Mouse (Mus musculus) thymus, postnatal 14 days (tissue): Measurements from ENCODE around the gene Cnnm3.

Experiments
- DNase-seq: peaks from one replicate; pipeline ENCODE4 v3.0.0; 2021

Gene Cnnm3

DNA sequence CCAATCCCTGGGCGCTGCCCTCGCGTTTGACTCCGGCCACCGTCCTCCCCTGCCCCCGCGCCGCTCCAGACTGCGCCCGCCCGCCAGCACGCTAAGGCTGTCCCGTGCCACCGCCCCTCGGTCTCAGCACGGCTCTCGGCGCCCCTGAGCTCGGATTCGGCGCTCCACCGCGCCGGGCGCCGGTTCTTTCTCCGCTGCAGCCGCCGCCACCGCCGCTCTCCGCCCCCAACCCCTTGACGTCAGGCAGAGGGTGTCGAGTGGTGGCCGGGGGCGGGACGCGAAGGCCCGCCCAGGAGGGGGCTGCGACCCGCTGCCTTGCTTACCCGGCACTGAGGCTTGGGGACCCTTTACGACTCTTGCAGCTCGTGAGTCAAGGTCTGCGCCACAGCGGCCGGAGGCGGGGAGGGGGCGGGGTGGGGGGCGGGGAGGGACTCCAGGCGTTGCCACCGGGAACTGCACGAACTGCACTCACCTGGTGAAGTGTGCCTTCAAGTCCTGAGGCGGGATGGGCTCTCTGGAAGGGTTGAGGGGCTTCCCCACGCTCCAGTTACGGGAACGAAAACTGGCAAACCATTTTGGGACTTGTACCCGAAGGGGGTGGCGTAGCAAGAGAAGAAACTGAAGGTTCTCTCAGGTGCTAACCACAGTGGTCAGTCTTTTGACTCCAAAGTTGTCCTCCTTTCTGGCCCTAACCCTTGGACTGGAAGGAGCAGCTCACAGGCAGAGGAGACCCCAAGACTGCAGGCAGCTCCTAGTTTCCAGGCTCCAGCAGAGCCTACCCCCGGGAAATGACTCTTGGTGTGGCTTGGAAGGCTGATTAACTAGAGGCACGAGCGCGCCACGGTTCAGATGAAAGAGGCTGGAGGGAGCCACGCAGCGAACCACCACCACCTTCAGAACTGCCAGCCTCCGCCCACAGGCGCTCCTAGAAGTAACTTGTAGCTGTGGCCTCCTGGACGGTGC, 46.6 kb downstream of the Cnnm3 start, which contains the start of gene Sema4c:
Gene Sema4c (minus strand): TSS at position 319 of the 963 bp plus-strand sequence.
- DNase-seq, result peak; percentile 79

DNA sequence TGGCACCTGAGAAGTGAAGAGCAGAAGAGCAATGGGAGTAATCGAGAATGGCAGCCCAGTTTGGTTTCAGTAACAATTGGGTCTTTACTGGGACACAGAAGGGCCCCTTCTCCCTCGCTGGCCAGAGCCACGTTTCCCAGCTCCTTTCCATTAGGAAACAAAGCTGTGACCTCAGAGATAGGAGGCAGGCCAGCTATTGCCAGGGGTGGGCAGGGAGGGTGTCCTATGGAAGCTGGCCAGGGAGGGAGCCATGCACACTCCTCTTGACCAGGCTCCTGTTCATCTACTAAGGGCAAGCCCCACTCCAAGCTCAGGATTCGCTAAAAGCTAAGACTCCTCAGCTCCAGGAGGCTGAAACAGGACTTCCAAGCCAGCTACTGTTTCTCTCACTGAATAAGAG, 47.6 kb downstream of the Cnnm3 start:
- DNase-seq, result no peak

DNA sequence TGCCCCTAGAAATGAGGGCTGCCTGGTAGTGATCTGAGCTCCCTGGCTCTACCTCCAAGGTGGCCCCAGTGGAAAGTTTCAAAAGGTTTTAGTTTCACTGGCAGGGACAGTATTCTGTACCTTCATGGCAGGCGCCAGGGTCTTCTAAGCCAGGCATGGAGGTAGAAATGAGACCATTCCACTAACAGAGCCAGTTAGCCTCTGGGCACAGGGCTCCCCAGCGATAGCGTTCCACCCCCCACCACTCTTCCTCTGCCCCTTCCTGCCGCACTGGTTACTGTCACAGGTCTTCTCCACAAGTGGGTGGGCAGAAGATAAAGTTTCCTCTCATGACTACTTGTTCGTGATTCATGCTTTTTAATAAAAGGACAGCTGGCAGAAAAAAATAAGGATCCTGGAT, 48.2 kb downstream of the Cnnm3 start:
- DNase-seq, result no peak

DNA sequence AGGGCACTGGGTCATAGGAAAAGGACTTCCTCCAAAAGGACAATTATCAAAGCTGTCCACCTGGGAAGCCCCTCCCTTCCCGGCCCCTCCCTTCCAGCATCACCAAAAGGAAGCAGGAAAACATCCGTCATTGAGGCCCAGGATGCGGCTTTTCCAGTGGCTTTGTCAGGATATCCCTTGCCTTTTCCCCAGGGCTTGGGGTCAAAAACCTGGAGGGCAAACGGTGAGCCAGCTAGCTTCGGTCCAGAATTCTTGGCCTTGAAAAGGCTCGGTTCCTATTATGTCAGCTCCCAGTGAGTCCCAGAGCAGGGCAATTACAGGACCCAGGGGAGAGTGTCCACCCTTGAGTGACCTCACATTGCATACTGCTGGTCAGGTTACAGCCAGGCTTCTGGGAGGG, 49.2 kb downstream of the Cnnm3 start:
- DNase-seq, result no peak

DNA sequence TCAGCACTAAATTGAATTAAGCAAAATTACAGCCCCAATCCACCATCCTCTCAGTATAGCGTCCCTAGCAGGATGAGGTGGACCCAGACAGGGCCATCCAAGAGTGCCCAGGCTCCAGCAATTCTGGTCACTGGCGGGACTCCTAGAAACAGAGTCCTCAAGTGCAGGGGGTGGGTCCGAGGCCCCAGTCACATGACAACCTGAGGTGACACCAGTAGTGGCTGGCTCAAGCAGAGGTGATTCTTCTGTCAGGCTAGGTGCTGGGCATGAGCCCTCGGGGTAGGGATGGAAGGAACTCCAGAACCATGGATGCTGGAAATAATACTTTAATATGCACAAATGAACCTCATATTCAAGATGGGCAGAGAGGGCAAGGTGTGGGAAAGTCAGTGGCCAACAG, 50.7 kb downstream of the Cnnm3 start:
- no peak for DNase-seq

DNA sequence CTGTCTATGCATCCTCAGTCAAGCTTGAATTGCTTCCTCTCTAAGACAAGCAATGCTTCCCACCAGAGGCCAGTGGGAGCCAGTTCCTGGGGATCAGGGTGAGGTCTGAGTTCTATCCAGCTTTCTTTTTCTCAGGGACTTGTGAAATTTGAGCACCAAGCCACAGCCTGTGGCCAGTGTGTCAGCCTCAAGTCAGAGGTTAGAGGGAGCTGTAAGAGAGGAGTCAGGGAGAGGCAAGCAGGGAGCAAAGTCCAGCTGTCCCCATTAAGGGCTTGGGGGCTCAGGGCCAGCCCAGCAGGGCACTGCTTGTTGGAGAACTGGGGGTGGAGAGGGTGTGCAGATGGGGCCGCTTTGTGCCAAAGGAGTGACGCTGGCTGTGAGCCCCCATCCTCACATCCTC, 51.5 kb downstream of the Cnnm3 start:
- no peak for DNase-seq

DNA sequence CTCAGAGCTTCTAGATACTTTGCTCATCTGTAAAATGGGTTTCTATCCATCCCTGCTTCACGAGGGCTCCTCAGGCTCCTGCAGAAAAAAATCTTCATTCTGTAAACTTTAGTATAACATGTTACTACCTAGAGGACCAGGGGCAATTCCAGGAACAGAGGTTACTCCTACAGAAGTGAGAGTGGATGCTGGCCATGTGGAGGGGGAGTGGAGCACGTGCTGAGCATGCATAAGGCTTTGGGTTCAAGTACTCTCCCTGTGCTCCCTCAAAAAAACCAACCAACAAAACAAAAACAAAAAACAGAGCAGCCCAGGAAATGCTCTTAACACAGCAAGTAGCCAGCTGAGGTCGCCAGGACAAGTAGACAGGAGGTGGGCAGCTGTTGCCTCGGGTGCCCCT, 52.0 kb downstream of the Cnnm3 start:
- no peak for DNase-seq

DNA sequence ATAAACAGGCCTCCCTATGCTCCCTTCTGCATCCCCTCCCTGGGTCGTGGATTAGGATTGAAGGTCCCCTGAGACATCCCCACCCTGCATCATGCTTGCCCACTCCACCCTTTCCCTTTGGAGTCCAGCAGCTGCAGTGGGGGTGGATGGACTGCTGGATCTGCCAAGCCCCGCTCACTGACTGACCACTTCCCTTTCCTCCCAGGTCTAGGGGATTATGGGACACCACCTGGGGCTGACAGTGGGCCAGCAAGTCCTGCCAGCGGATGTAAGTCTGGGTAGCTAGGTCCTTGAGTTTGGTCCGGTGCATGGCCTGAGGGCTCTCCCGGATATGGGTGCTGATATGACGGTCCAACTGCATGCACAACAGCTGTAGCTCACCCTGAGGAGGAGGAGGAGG, 52.4 kb downstream of the Cnnm3 start:
- no peak for DNase-seq

DNA sequence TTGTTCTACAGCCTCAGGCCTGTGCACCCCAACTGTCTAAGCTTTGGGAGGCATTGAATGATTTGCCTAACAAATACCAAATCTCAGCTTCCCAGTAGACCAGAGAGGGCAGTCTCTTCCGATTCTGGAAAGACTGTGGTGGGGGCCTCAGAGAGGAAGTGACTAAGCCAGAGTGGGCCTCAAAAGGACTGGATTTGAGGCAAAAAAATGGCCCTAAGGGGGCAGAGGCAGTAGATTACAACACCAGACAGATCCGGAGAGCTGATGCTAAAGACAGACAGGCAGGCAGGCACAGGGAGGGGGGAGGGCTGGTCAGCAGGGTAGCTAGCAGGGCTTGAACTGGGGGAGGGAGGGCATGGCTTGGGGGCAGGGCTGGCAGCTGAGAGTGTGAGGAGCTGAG, 54.8 kb downstream of the Cnnm3 start:
- no peak for DNase-seq

DNA sequence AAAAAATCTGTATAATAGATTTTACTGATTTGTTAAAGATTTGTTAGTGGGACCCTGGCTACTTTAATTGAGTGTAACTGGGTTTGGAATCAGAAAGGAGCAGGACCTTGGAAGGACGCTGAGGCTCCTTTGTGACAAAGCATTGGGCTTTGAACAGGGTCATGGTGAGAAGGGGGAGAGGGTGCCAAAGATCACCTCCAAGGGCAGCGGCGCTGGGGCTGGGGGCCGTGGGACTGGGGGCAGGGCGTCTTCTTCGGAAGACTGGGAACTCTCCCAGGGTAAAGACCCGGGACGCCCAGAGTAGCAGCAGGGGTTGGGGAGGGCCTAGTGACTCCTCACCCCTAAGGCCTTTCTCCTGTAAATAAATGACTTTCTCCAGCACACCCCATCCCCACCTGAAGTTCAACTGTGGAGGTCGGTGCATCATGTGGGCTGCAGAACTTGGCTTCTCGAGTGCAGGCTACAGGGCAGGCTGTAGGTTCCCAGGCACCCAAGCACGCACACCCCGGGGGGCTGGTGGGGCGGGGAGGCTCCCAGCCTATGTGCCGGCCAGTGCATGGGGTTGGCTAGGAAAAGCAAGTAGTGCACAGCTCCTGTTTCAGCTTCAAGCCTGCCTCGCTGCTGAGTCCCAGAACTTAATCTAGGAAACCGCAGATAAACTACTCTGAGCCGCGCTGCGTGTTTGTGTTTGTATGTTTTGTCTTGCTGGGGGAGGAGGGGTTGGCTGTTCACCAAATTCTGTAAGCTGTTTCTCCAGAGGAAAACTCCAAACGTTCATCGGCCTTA, 56.3 kb downstream of the Cnnm3 start:
- DNase-seq, result no peak

DNA sequence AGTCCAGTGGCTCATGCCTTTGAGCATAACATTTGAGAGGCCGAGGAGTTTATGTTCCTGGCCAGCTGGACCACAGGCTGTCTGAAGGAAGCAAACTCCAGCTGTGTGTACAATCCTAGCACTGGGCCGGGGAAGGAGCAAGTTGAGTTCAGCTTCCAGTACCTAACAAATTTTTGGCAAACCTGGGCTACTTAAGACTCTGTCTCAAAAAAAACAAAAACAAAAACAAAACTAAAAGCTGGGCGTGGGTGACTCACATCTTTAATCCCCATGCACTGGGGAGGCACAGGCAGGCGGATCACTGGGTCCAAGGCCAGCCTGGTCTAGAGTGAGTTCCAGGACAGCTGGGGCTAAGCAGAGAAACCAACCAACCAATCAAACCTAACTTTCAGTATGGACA, 57.1 kb downstream of the Cnnm3 start:
- DNase-seq, result no peak

DNA sequence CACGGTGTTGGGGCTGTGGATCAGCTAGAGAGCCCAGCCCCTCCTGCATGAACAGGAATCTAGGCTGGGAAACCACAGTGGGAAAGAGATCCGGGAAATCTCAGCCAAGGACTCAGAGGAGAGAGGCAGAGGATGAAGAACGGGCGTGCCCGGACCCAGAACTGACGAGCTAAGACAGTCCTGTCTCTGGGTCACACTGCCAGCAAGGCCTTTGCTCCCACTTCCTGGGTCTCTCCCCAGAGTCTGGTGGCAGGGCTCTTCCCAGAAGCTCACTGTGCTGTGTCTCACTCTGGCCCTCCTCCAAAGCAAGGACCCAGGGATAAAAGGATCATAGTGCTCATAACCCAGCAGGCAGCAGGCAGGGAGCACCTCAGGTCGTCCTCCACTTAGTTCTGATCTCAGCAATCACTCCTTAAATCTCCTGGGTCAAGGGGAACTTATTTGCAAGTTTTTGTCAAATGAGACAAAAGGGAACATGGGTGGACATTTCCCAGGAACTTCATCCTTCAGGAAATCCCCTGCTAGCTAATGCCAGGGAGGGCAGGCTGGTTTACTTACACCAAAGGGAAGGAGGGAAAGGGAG, 58.1 kb downstream of the Cnnm3 start:
- no peak for DNase-seq

DNA sequence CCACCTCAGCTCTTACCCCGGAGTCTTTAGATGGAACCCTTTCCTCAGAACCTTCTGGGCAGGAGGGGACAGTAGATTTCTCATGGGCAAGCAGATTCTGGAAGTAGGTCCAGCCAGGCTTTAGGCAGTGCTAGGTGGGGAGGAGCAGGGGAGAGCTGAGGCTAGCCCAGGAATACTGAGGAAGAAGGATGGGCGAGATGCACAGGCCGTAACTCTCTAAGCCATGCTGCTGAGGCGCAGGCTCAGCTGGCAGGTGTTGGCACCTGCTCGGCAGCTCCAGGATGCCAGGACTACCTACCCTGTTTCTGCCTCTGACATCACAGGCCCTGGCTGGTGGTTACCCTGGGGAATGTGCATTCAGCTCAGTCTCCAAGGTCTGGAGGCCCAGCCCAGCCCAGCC, 58.7 kb downstream of the Cnnm3 start:
- no peak for DNase-seq

DNA sequence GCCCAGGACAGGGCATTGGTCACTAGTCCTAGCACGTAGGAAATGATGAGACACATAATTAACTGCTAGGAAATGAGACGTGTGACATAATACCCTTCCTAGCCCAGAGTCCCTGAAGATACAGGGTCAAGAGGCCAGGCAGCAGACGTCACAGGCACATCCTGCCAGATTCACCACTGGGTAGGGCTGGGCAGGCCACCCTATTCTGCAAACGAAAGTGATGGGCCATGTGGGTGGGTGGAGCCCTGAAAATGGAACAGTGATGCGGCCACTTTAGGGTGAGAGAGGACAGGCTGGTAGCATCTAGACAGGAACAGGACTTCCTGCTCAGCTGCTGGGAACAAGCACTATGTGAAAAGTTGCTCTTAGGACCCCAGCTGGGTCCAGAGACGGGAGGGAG, 60.0 kb downstream of the Cnnm3 start:
- DNase-seq, result no peak

DNA sequence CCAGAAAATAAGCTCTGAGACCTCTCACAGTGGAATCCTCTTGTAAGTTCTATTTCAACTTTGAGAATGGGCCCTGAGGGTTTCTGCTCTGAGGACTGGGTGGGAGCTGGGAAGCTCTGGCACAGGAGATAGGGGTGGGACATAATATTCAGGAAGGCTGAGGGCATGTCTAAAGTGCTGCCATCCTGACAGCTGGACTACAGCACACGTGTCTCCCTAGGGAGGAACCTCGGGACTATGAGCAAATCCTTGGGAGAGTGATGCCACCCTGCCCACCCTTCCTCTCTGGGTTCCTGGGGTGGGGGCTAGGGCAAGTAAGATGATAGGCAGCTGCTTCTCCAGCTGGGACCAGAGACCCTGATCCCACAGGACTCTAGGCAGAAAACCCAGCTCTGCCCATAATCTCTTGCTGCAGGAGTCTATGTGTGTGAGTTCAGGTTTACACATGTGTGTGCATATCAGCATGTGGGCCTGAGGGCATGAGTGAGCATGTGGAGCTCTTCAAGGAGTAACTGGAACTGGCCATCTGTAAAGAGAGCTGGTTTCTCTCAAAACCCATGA, 60.6 kb downstream of the Cnnm3 start:
- no peak for DNase-seq

DNA sequence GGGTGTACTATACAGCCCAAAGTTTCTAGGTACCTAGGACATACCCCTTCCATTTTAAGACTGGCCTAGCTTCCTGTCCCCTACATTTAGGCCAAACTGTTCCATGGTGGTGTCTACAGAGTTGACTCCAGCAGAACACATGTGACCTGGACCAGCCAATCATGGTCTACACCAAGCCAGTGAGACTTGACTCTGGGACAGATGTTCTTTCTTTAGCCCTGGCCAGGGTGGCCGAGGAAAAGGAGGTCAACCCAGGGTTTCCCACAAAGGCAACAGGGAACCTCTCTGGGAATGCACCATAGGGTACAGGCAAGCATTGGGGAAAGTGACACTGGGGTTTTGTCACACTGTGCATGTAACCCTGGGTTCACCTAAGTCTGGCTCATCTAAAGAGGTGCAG, 61.0 kb downstream of the Cnnm3 start:
- DNase-seq, result no peak

DNA sequence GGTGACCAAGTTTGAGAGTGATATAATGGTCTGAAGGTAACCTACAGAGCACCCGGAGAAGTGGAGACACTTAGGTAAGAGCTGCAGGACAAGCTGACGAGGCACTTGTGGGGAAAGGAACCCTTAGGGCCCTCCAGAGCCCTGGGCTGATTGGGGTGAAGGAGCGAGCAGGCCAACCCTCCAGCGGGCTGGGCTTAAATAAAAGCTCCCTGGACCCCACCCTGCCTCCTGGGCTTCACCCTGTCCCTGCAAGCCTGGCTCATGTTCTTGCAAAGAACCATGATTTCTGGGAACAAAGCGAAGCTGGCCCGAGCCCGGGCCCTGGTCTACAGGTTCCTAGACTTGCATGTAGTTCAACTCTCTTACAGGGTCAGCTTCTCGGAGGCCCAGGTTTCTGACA, 61.9 kb downstream of the Cnnm3 start:
- no peak for DNase-seq

DNA sequence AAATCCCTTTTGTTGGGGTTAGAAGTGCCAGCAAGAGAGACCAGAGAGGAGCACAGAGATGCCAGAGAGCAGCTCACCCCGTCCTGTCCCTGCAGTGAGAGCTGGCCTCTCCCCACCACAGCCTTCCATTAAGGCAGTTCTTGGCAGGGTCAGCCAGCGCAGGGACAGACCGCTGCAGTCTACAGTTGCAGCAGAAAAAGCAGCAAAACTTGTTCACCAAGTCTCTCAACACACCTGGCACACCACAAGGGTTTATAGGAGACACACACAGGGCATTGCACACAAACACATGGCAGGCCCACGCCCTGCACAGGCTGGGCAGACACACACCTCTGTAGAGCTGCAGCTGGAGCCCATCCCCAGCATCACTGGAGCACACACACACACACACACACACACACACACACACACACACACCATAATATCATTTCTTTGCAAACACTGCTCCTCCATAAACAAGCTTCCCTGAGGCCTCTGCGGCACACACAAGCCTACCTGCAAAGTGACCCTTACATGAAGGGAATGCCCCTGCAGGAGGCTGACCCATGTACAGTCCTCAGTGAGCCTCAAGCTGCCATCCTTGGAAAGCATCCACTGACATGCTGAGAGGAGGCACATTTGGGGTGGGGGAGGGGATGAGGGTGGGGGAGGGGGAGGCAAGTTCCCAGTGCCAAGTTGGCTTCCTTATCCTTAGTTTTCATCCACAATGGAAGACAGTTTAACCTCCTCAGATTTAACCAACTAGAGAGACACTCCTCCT, 62.7 kb downstream of the Cnnm3 start:
- no peak for DNase-seq

DNA sequence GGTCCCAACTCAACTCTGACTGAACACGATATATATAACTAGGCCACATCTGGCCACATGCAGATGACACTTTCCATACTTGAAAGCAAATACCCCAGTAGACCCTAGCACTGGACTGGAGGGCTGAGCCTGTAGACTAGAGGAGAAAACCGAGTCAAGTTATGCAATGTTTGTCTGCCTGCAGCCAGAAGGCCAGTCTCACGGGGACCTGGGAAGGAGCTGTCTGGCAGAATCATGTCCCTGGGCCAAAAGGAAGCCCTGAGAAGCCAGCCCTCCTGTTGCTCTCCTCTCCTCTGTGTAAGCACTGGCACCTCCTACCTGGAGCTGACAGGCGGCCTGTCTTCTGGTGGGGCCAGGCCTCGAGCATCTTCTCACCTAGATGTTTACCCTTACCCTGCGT, 63.7 kb downstream of the Cnnm3 start:
- no peak for DNase-seq

DNA sequence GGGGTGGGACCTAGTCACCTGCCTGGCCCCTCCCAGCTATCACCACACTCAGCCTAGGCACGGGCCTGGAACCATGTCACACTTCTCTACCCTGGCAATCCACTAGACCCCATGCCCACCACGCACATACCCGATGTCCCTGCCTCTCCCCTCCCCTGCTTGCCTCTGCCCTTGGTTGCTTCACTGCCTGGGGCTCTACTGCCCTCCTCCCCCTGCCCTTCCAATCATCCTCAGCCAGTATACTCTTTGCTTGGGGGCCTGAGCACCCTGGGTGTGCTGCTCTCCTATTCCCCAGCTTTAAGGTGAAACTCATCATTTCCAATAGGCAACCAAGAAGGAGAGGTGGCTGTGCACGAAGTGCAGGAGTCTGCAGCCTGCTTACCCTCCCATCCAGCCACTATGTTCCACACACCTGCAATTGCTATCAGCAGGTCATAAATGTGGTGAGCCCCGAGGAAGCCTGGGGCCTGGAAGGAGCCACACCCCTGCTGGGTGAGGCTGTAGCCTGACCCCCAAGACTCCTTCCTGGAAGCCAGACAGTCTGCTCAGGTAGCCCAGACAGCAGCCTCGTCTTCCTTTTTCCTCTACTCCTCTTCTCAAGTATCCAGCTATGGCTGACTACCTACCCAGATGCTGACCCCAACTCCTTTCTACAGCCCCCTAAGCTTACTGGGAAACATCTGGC, 65.5 kb downstream of the Cnnm3 start:
- no peak for DNase-seq
